Mouse (Mus musculus): ENCODE results near the gene Fanca. TPM values are rescaled to one million over a fixed set of nuclear protein-coding genes. Genes with fewer than 3 reads are reported as not detected.

Fanca gene
- polyA plus RNA-seq, 1 experiment from 2014 or later, result 28.5 TPM

DNA sequence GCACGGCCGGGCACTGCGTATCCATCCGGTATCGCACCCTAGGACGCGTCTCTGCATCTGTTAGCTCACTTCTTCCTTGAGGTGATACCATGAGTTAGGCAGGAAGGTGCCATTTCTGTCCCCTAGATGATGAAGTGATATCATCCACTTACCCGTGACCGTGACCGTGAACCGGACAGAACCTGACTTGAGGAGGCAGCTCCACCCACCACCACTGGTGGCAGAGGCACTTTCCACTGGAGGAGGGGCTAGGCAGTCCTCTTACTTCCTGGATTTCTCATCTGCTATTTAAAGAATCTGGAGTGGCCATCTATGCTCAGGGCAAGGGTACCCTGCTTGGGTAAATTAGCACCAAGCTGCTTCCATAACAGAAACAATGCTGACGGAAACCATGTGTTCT, 25.0 kb upstream of the Fanca start:
- no peak for ATAC-seq
- ChIA-PET POLR2A (interaction anchor here (0.9 to 1.2 kb wide), 2 partner anchors 12 to 30 kb away, joined by 4 read pairs; no protein-coding TSS in a partner anchor), CTCF (interaction anchor here (0.9 to 1.2 kb wide), 3 partner anchors 11 to 19 kb away, joined by 3 read pairs; partner anchors contain the start of gene Spire2)
- no peak for DNase-seq (ENCODE audit: low read depth, low spot score)
- in situ Hi-C loops (cut with MboI; ENCODE audit: low pct_unique_long_range_greater_than_20kb), result no loop called here
- TF ChIP-seq CTCF (IDR thresholded peaks at IDR 0.05), result no peak
- no peaks in the 10 kb centered on the region for H3K27me3 ChIP-seq

DNA sequence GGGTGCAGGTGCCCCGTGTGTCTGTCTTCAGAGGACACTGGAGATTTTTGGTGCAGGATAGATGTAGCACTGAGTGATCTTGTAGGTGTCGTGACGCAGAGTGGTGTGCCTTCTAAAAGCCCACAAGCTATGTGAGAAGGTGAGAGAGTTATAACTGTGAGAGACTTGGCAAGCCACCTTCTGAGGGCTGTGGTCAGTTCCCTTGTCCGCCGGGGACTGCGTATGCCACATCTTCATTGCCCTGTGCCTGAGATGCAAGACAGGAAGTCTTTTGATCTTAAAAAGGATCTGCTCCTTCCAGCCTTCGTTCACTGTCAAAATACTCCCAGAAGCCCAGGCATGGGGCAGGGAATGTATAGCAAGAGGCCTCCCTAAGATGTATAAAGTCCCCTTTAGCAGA, 24.5 kb upstream of the Fanca start:
- in situ Hi-C loops (cut with MboI; ENCODE audit: low pct_unique_long_range_greater_than_20kb), result no loop called here
- ChIA-PET CTCF (interaction anchor here (1.2 kb wide), 1 partner anchor 10 kb away, joined by 3 read pairs; the partner anchor contains the start of gene Spire2), POLR2A (interaction anchor here (0.9 to 1.2 kb wide), 2 partner anchors 12 to 29 kb away, joined by 4 read pairs; no protein-coding TSS in a partner anchor)
- TF ChIP-seq CTCF (IDR thresholded peaks at IDR 0.05), result no peak
- ATAC-seq, result no peak
- DNase-seq (ENCODE audit: low read depth, low spot score), result no peak
- H3K27me3 ChIP-seq, result no peaks in the 10 kb centered on the region

DNA sequence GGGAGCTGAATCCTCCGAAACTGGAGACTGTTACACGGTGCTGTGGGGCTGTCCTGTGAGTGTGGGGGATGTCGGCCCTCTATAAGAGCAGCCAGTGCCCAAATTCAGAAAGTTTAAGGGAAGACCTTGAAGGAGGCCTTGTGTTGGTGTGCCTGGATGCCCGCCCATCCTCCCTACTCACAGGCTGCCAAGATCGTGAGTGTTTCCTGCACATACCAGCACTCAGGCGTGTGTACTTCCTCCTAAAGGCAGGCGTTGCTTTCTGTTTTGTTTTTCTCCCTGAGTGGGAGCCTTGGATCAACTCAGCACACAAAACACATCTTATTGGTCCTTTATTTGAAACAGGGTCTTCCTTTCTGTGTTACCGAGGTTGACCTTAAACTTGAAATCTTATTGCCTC, 23.9 kb upstream of the Fanca start:
- ATAC-seq (no peak), DNase-seq (ENCODE audit: low read depth, low spot score) (no peak)
- no peak for TF ChIP-seq CTCF (IDR thresholded peaks at IDR 0.05)
- CTCF ChIA-PET, result no interaction called here
- no peaks in the 10 kb centered on the region for H3K27me3 ChIP-seq
- in situ Hi-C loops (cut with MboI; ENCODE audit: low pct_unique_long_range_greater_than_20kb), result no loop called here
- POLR2A ChIA-PET, result no interaction called here

DNA sequence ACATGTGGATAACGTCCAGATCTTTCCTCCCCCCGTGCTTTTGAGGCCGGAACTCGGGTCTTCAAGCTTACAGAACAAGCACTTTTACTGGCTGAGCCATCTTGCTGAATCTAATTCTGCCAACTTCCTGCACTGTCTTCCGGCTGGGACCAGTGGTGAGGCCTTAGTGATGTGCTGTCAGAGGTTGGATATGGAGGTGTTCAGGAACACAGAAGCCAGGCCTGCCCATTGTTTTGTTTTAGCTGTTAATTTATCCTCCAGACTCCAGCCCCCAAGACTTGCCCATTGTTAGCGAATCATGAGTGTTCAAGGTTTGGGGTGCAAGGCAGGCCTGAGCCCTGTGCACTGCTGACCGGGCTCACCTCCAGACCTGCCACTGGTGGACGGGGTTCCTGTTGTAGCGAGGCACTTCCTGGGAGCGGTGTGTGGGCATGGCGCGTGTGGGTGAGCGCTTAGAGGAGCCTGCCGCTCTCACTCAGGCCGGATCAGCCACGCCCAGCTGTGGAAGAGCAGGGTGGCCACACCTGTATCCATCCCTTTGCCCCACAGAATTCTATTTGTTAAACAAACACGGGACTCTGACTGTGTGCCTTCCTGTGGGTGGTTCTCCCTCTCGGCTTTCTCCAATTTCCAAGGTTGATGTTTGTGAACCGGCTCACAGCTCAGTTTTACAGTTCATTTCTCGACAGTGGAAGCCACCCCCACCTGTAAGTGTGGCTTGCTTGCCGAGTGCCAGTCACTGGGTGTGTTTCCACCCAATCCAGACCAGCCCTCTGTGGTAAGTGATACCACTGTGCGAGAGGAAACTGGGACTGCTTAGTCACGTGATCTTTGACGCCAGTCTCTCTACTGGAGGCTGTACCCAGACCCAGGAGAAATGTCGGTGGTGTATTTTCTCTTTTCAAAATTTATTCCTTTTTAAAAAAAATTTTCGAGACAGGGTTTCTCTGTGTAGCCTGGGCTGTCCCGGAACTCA, 23.0 kb upstream of the Fanca start:
- POLR2A ChIA-PET, result no interaction called here
- CTCF ChIA-PET, result no interaction called here
- no peak for TF ChIP-seq CTCF (IDR thresholded peaks at IDR 0.05)
- ATAC-seq (no peak), DNase-seq (ENCODE audit: low read depth, low spot score) (no peak)
- in situ Hi-C loops (cut with MboI; ENCODE audit: low pct_unique_long_range_greater_than_20kb), result no loop called here
- H3K27me3 ChIP-seq, result no peaks in the 10 kb centered on the region

- TF ChIP-seq CTCF (IDR thresholded peaks at IDR 0.05), result no peak
Observed at GRCm38 (mm10) chr8:123340071-123340470, 21.7 kb upstream of the Fanca start.

GRCm38 (mm10) chr8:123337475-123337874, 19.1 kb upstream of the Fanca start:
- TF ChIP-seq CTCF (IDR thresholded peaks at IDR 0.05), result no peak
- no peaks in the 10 kb centered on the region for H3K27me3 ChIP-seq
- ChIA-PET CTCF (interaction anchor here (1.2 kb wide), 1 partner anchor 14 kb away, joined by 3 read pairs; no protein-coding TSS in a partner anchor), POLR2A (no interaction called here)
- in situ Hi-C loops (cut with MboI; ENCODE audit: low pct_unique_long_range_greater_than_20kb), result no loop called here
- DNase-seq (ENCODE audit: low read depth, low spot score), result no peak
- no peak for ATAC-seq

More at GRCm38 (mm10) chr8:123340071-123340470, 21.7 kb upstream of the Fanca start:
- DNase-seq (ENCODE audit: low read depth, low spot score), result no peak
- H3K27me3 ChIP-seq, result no peaks in the 10 kb centered on the region
- ATAC-seq, result no peak
- in situ Hi-C loops (cut with MboI; ENCODE audit: low pct_unique_long_range_greater_than_20kb), result no loop called here
- POLR2A ChIA-PET, result interaction anchor here (0.6 kb wide), 1 partner anchor 35 kb away, joined by 3 read pairs; no protein-coding TSS in a partner anchor
- CTCF ChIA-PET, result interaction anchor here (1.4 kb wide), 1 partner anchor 11 kb away, joined by 3 read pairs; no protein-coding TSS in a partner anchor

- no peak for DNase-seq (ENCODE audit: low read depth, low spot score)
- POLR2A ChIA-PET, result no interaction called here
- no peak for ATAC-seq
- in situ Hi-C loops (cut with MboI; ENCODE audit: low pct_unique_long_range_greater_than_20kb), result no loop called here
- no peaks in the 10 kb centered on the region for H3K27me3 ChIP-seq
- no peak for TF ChIP-seq CTCF (IDR thresholded peaks at IDR 0.05)
- CTCF ChIA-PET, result interaction anchor here (1.4 kb wide), 1 partner anchor 11 kb away, joined by 3 read pairs; no protein-coding TSS in a partner anchor
Observed at GRCm38 (mm10) chr8:123334467-123334866, 16.1 kb upstream of the Fanca start.

GRCm38 (mm10) chr8:123333864-123334263, 15.5 kb upstream of the Fanca start:
- no peak for ATAC-seq
- ChIA-PET CTCF (interaction anchor here (1.4 kb wide), 1 partner anchor 12 kb away, joined by 3 read pairs; no protein-coding TSS in a partner anchor), POLR2A (no interaction called here)
- in situ Hi-C loops (cut with MboI; ENCODE audit: low pct_unique_long_range_greater_than_20kb), result no loop called here
- no peaks in the 10 kb centered on the region for H3K27me3 ChIP-seq
- no peak for TF ChIP-seq CTCF (IDR thresholded peaks at IDR 0.05)
- no peak for DNase-seq (ENCODE audit: low read depth, low spot score)

- ATAC-seq (no peak), DNase-seq (ENCODE audit: low read depth, low spot score) (no peak)
- no peaks in the 10 kb centered on the region for H3K27me3 ChIP-seq
- POLR2A ChIA-PET, result interaction anchor here (0.8 kb wide), 1 partner anchor 48 kb away, joined by 3 read pairs; no protein-coding TSS in a partner anchor
- CTCF ChIA-PET, result interaction anchor here (1.0 to 1.2 kb wide), 2 partner anchors 10 to 12 kb away, joined by 3 read pairs; no protein-coding TSS in a partner anchor
- TF ChIP-seq CTCF (IDR thresholded peaks at IDR 0.05), result no peak
- in situ Hi-C loops (cut with MboI; ENCODE audit: low pct_unique_long_range_greater_than_20kb), result no loop called here
Observed at GRCm38 (mm10) chr8:123333091-123333587, 14.8 kb upstream of the Fanca start.

DNA sequence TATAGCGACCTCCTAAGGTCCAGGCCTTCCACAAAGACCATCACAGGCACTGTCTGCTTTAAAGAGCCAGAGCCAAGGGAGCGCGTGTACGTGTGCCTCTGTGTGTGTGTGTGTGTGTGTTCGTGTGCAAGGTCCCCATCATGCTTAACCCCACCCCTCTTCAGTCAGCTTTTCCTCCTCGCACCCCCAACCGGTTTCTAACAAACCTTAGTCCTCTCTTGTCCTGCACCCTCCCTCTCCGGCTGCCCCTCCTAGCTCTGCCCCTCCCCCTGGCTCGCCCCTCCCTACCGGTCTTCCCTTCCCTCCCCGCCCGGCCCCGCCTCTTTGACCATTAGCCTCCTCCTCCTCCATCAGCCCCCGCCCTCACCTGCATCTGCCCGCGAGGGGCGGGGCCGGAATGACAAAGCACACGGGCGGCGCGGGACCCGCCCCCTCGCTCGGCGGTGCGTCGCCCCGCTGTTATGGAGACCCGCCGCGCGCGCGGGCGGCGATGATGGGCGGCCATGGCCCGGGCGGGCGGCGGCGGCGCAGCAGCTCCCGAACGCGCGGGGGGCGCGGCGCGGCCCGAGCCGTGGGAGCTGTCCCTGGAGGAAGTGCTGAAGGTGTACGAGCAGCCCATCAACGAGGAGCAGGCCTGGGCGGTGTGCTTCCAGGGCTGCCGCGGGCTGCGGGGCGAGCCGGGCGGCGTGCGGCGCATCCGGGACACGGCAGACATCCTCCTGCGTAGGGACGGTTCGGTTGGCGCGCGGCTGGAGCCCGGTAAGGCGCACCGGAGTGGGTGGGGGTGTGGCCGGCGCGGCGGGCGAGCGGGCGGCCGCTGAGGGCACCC, 14.1 kb upstream of the Fanca start, which contains the start of gene Spire2:
Gene Spire2, plus strand, starts transcription at position 452 of the 829 bp plus-strand sequence.
- DNase-seq (ENCODE audit: low read depth, low spot score) (no peak), ATAC-seq (peak; percentile 45)
- in situ Hi-C loops (cut with MboI; ENCODE audit: low pct_unique_long_range_greater_than_20kb), result no loop called here
- TF ChIP-seq CTCF (IDR thresholded peaks at IDR 0.05), result no peak
- POLR2A ChIA-PET, result interaction anchor here (0.6 to 1.6 kb wide), 4 partner anchors 11 to 47 kb away, joined by 3 to 4 read pairs (median 3); no protein-coding TSS in a partner anchor
- no peaks in the 10 kb centered on the region for H3K27me3 ChIP-seq
- CTCF ChIA-PET, result interaction anchor here (1.0 to 1.6 kb wide), 4 partner anchors 11 to 29 kb away, joined by 3 to 4 read pairs (median 4); no protein-coding TSS in a partner anchor

Data from Patski (cell line).